Mouse (Mus musculus) kidney, embryonic 15.5 days (tissue): ENCODE results near the gene Gm5244. TPM values are rescaled to one million over a fixed set of nuclear protein-coding genes. Genes with fewer than 3 reads are reported as not detected.

Experiments used
- ATAC-seq: fragments of 200-750 bp; cut with Nextera tagmentation; replicated peaks from 2 replicates; pipeline ENCODE4 v1.8.0; 2017; ENCODE audit warnings: moderate TSS enrichment; ENCODE audit not compliant: low FRiP score
- H3K27ac ChIP-seq: fragments of 300-500 bp; sonication (generic); 2 replicates; pipeline ENCODE4 v1.5.1; 2015; ENCODE audit warnings: mild to moderate bottlenecking, inconsistent platforms
- H3K27me3 ChIP-seq: fragments of 300-500 bp; sonication (generic); 2 replicates; pipeline ENCODE4 v1.6.1; 2015; ENCODE audit warnings: inconsistent platforms
- H3K36me3 ChIP-seq: fragments of 300-500 bp; sonication (generic); 2 replicates; pipeline ENCODE4 v1.6.1; 2015; ENCODE audit warnings: inconsistent platforms
- H3K4me1 ChIP-seq: fragments of 300-500 bp; sonication (generic); 2 replicates; pipeline ENCODE4 v1.6.1; 2015; ENCODE audit warnings: inconsistent platforms
- H3K4me2 ChIP-seq: fragments of 300-500 bp; sonication (generic); 2 replicates; pipeline ENCODE4 v1.6.1; 2015; ENCODE audit warnings: moderate library complexity, mild to moderate bottlenecking, inconsistent platforms
- H3K4me3 ChIP-seq: fragments of 300-500 bp; sonication (generic); replicated peaks from 2 replicates; pipeline ENCODE4 v1.5.1; 2015; ENCODE audit warnings: mild to moderate bottlenecking, inconsistent platforms
- H3K9ac ChIP-seq: fragments of 300-500 bp; sonication (generic); 2 replicates; pipeline ENCODE4 v1.6.1; 2015; ENCODE audit warnings: mild to moderate bottlenecking, inconsistent platforms
- H3K9me3 ChIP-seq: fragments of 300-500 bp; sonication (generic); replicated peaks from 2 replicates; pipeline ENCODE4 v1.6.1; 2016; ENCODE audit warnings: inconsistent platforms
- WGBS: fragments of 180-500 bp; shearing (Covaris S2); methylation state at CpG from one replicate; pipeline ENCODE4 v1.1.7; 2015; ENCODE audit warnings: mixed read lengths; 5-methylcytosine and 5-hydroxymethylcytosine counted together
- polyA plus RNA-seq: library from polyadenylated mRNA; unstranded; fragments of >200 nt; fragmentation: Nextera tagmentation; extraction: Ambion mirVana; gene quantifications from 2 replicates; pipeline ENCODE4 v1.2.1, GENCODE M21; 2015

The Gm5244 gene
- polyA plus RNA-seq, result not detected in 2 replicates

DNA sequence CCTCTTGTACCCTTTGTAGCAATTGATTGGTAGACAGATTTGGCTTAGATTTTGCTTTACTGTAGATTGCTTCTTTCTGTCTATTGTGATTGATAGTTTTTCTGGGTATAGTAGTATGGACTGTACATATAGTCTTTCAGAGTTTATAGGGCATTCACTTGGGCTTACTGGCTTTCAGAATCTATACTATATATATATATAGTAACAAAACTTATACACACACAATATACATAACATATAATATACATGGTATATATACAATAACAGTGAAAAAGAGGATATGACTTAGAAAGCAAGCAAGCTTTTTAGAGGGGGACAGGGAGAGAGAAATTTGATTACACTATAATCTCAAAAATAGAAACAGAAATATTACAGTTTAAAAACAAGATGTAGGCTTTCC, at the start of gene Gm5244:
Gene Gm5244, plus strand, starts transcription at position 301 of the 400 bp plus-strand sequence.
- H3K4me2 ChIP-seq, result no peak within 1 kb of the TSS

DNA sequence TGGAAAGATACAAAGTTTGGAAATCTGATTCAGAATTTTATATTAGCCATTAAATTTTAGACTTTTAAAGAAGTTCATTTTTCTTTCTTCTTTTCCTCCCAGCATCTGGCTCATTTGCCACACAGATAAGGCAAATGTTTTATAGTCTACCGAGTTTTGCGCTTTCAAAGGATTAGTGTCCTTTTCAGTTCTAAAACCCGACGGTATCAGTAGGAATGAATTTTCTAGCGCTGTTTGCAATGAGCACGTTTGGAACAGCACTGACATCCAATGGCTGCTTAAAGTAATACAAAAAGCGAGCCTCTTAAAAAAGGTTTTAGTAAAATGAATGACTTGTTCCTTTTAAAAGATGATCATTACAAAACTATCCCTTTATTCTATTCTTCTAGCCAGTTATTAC, 49.4 kb upstream of the Gm5244 start:
- Histone ChIP-seq H3K36me3 (no peaks in the 10 kb centered on the region), H3K4me1 (0 out of 2 replicates have a peak, but pooled peaks cover 3% of the 10 kb centered on the region), H3K9me3 (no peaks in the 10 kb centered on the region), H3K27me3 (no peaks in the 10 kb centered on the region), H3K9ac (peak overlapping the region; percentile 52), H3K4me3 (peak overlapping the region; percentile 96), H3K27ac (peak overlapping the region; percentile 100), H3K4me2 (peak overlapping the region; percentile 80)
- no peak for ATAC-seq
- WGBS, result under 1% methylated on average over 7 of the region's 7 CpGs

More for the DNA sequence above, at the start of gene Gm5244:
- no peak within 1 kb of the TSS for H3K4me3 ChIP-seq
- no peak within 1 kb of the TSS for H3K27ac ChIP-seq
- H3K4me1 ChIP-seq, result no peaks in the 10 kb centered on the region
- no peaks in the 10 kb centered on the region for H3K27me3 ChIP-seq
- no peaks in the 10 kb centered on the region for H3K9me3 ChIP-seq
- H3K9ac ChIP-seq, result no peak within 1 kb of the TSS
- no peaks in the 10 kb centered on the region for H3K36me3 ChIP-seq
- no peak for ATAC-seq

- no peaks in the 10 kb centered on the region for H3K27me3 ChIP-seq
- no peak overlapping the region for H3K9ac ChIP-seq
- H3K4me2 ChIP-seq, result no peak overlapping the region
- no peak overlapping the region for H3K27ac ChIP-seq
- 84% methylated on average over 4 of the region's 4 CpGs for WGBS
- H3K36me3 ChIP-seq, result no peaks in the 10 kb centered on the region
- H3K4me3 ChIP-seq, result no peak overlapping the region
- no peaks in the 10 kb centered on the region for H3K4me1 ChIP-seq
- H3K9me3 ChIP-seq, result no peaks in the 10 kb centered on the region
- no peak for ATAC-seq
Measured at GRCm38 (mm10) chr19:12798404-12798803, 48.1 kb upstream of the Gm5244 start.

GRCm38 (mm10) chr19:12799081-12799480, 47.4 kb upstream of the Gm5244 start:
- no peaks in the 10 kb centered on the region for H3K9me3 ChIP-seq
- H3K36me3 ChIP-seq, result no peaks in the 10 kb centered on the region
- H3K27ac ChIP-seq, result no peak overlapping the region
- H3K27me3 ChIP-seq, result no peaks in the 10 kb centered on the region
- ATAC-seq, result no peak
- H3K4me3 ChIP-seq, result no peak overlapping the region
- no peak overlapping the region for H3K4me2 ChIP-seq
- no peaks in the 10 kb centered on the region for H3K4me1 ChIP-seq
- WGBS, result 76% methylated on average over 3 of the region's 3 CpGs
- H3K9ac ChIP-seq, result no peak overlapping the region

GRCm38 (mm10) chr19:12800621-12801020, 45.9 kb upstream of the Gm5244 start:
- no peaks in the 10 kb centered on the region for H3K9me3 ChIP-seq
- H3K27ac ChIP-seq, result no peak overlapping the region
- WGBS, result 73% methylated on average over 2 of the region's 2 CpGs
- no peaks in the 10 kb centered on the region for H3K36me3 ChIP-seq
- H3K4me1 ChIP-seq, result no peaks in the 10 kb centered on the region
- H3K27me3 ChIP-seq, result no peaks in the 10 kb centered on the region
- no peak overlapping the region for H3K4me2 ChIP-seq
- H3K9ac ChIP-seq, result no peak overlapping the region
- ATAC-seq, result no peak
- H3K4me3 ChIP-seq, result no peak overlapping the region

- no peak overlapping the region for H3K4me3 ChIP-seq
- ATAC-seq, result no peak
- WGBS, result 72% methylated on average over 3 of the region's 3 CpGs
- no peak overlapping the region for H3K4me2 ChIP-seq
- no peaks in the 10 kb centered on the region for H3K9me3 ChIP-seq
- H3K27ac ChIP-seq, result no peak overlapping the region
- no peaks in the 10 kb centered on the region for H3K27me3 ChIP-seq
- H3K4me1 ChIP-seq, result no peaks in the 10 kb centered on the region
- H3K36me3 ChIP-seq, result no peaks in the 10 kb centered on the region
- H3K9ac ChIP-seq, result no peak overlapping the region
Measured at GRCm38 (mm10) chr19:12801046-12801445, 45.4 kb upstream of the Gm5244 start.

DNA sequence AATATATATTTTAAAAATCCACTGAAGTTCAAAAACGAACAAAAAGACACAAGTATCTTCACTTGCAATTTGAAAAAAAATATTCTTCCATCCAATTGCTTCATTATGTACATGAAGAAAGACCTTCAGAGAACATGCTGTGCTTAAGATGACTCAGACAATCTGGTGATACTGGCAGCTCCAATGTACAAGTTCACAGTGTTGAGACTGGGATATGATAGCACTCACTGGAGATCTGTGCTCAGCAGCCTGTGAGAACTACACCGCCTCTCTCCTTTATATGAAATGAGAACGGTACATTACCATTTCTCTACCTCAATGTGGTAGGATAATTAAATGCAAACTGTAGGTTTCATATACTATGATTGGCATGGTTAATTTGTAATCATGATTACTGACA, 43.7 kb upstream of the Gm5244 start:
- Histone ChIP-seq H3K36me3 (no peaks in the 10 kb centered on the region), H3K4me3 (no peak overlapping the region), H3K27ac (no peak overlapping the region), H3K4me1 (no peaks in the 10 kb centered on the region), H3K9ac (no peak overlapping the region), H3K9me3 (no peaks in the 10 kb centered on the region), H3K27me3 (no peaks in the 10 kb centered on the region), H3K4me2 (no peak overlapping the region)
- ATAC-seq, result no peak
- 78% methylated on average over 3 of the region's 3 CpGs for WGBS

DNA sequence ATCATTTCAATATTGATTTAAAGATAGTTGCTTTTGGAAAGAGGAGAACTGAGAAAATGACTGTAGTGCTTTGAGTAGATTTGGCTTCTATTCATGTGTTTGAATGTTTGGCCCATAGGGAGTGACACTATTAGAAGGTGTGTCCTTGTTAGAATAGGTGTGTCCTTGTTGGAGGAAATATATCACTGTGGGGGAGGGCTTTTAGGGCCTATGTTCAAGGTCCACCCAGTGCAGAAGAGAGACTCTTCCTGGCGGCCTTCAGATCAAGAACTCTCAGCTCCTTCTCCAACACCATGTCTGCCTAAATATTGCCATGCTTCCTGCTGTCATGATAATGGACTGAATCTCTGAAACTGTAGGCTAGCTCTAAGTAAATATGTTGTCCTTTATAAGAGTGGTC, 42.2 kb upstream of the Gm5244 start:
- 72% methylated on average over 1 of the region's 1 CpGs for WGBS
- H3K4me3 ChIP-seq, result no peak overlapping the region
- no peak for ATAC-seq
- H3K36me3 ChIP-seq, result no peaks in the 10 kb centered on the region
- no peaks in the 10 kb centered on the region for H3K4me1 ChIP-seq
- H3K27me3 ChIP-seq, result no peaks in the 10 kb centered on the region
- no peak overlapping the region for H3K9ac ChIP-seq
- no peak overlapping the region for H3K27ac ChIP-seq
- H3K9me3 ChIP-seq, result no peaks in the 10 kb centered on the region
- H3K4me2 ChIP-seq, result no peak overlapping the region

GRCm38 (mm10) chr19:12805730-12806129, 40.8 kb upstream of the Gm5244 start:
- ATAC-seq, result no peak
- Histone ChIP-seq H3K4me1 (no peaks in the 10 kb centered on the region), H3K4me2 (no peak overlapping the region), H3K9ac (no peak overlapping the region), H3K27ac (no peak overlapping the region), H3K4me3 (no peak overlapping the region), H3K27me3 (no peaks in the 10 kb centered on the region), H3K36me3 (no peaks in the 10 kb centered on the region), H3K9me3 (no peaks in the 10 kb centered on the region)
- WGBS, result 85% methylated on average over 3 of the region's 3 CpGs

DNA sequence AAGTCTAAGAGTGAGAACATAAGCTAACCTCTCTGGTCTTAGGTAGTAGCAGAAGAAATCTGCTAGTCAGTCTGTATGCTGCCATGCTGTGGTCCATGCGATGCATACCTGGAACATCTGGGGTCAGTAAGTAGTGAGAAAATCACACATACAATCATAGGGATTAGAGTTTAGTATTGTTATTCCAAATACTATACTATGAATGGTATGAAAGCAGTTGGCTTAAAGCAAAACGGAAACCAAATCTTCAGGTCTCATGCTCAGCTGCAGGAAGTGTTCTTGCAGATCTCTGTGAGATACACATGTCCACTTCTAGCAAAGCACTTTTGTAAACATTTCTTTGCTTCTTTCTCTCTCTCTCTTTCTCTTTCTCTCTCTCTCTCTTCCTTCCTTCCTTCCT, 40.3 kb upstream of the Gm5244 start:
- Histone ChIP-seq H3K4me3 (no peak overlapping the region), H3K4me2 (no peak overlapping the region), H3K9me3 (no peaks in the 10 kb centered on the region), H3K27me3 (no peaks in the 10 kb centered on the region), H3K4me1 (no peaks in the 10 kb centered on the region), H3K36me3 (no peaks in the 10 kb centered on the region), H3K9ac (no peak overlapping the region), H3K27ac (no peak overlapping the region)
- 69% methylated on average over 2 of the region's 2 CpGs for WGBS
- no peak for ATAC-seq

DNA sequence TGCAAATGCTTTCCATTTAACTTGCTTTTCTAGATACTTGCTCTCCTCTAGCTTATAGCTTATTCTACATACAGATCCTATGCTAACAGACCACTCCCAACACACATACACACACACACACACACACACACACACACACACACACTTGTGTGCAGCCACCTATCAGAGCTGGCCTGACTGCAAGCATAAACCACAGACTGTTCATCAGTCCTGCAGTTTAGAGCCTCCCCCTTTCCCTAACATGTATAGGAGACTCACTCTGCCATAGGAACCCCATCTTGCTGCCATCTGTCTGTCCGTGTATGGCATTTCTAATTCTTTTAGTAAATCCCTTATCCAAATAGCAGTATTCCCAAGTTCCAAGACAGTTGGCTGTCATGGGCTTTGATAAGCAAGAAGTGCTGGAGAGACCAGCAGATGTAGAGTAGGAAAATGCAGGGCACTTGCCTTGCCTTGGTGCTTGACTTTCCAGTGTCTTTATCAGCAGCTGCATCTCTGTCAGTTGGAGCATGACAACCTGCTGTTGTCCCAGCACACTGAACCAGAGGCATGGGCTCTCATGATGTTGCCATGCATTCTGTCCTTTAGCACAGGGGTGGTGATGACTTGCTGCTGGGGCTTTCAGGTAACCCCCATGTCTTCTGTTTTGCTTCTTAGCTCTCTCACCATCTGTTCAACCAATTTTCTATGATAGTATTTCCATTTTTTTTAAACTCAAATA, 33.7 kb upstream of the Gm5244 start:
- WGBS, result 76% methylated on average over 1 of the region's 1 CpGs
- no peak for ATAC-seq
- Histone ChIP-seq H3K4me1 (no peaks in the 10 kb centered on the region), H3K27ac (0 out of 2 replicates have a peak overlapping the region, but pooled peaks have one; percentile 27), H3K4me3 (no peak overlapping the region), H3K9ac (no peak overlapping the region), H3K27me3 (no peaks in the 10 kb centered on the region), H3K4me2 (no peak overlapping the region), H3K9me3 (no peaks in the 10 kb centered on the region), H3K36me3 (no peaks in the 10 kb centered on the region)

DNA sequence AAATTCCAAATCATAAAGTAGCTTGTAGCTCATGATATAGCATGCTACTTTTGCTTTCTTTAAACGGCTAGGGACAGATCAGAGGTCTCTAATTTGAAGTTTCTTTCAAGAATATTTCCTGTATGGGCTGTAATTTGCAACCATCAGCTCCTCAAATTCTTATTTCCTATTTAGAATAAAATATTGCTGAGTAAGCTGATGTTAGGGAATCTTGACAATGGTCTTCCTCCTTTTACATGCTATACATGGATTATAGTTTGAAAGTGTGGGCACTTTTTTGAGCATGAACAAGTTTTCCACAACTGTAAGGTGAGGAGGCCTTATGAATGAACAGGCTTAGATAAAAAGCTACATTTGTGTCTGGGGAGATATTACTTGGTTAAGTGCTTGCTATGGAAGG, 32.6 kb upstream of the Gm5244 start:
- WGBS, result 72% methylated on average over 1 of the region's 1 CpGs
- H3K9ac ChIP-seq, result no peak overlapping the region
- H3K4me1 ChIP-seq, result no peaks in the 10 kb centered on the region
- H3K4me2 ChIP-seq, result no peak overlapping the region
- no peak overlapping the region for H3K27ac ChIP-seq
- no peaks in the 10 kb centered on the region for H3K9me3 ChIP-seq
- no peaks in the 10 kb centered on the region for H3K36me3 ChIP-seq
- ATAC-seq, result no peak
- no peaks in the 10 kb centered on the region for H3K27me3 ChIP-seq
- no peak overlapping the region for H3K4me3 ChIP-seq

GRCm38 (mm10) chr19:12818507-12818906, 28.0 kb upstream of the Gm5244 start:
- no peaks in the 10 kb centered on the region for H3K27me3 ChIP-seq
- 84% methylated on average over 1 of the region's 1 CpGs for WGBS
- H3K27ac ChIP-seq, result no peak overlapping the region
- H3K9ac ChIP-seq, result no peak overlapping the region
- H3K9me3 ChIP-seq, result no peaks in the 10 kb centered on the region
- no peaks in the 10 kb centered on the region for H3K4me1 ChIP-seq
- no peak overlapping the region for H3K4me3 ChIP-seq
- no peak overlapping the region for H3K4me2 ChIP-seq
- H3K36me3 ChIP-seq, result no peaks in the 10 kb centered on the region
- no peak for ATAC-seq
